Mouse (Mus musculus): Measurements from ENCODE around the gene Pde6d.

The Pde6d gene

DNA sequence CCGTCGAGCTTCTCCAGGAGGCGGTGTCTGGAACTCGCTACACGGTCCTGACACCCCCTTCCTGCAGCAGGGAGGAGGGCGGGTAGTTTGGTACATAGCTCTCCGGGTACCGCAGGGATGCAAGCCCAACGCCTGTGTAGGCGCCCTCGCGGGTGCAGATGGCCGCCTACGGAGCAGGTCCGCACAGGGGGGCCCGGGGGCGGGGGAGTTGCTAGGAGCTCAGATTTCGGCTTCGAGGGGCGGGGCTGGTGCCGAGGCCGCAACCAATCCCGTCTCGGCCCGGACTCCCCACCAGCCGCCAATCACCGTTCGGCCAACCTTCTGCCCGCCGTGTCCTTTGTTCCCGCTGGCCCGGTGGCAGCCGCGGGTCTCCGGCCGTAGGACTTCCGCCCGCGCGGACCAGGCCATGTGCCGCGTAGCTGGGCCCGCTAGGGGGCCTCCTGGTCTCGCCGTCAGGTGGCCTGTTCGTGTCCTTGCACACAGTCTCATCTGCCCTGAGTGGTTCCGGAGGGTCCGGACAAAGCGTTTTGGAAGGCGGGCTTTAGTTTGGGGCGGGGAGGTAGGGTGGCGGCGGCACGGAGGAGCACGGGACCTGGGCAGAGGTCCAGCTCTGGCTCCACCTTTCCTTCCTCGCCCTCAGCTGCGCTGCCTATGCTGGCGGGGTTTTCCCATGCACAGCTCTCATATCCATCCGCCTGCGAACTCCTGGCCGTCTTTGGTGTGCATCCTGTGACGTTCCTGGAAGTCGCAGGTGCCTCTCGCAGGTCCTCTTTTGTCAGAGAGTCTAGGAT, 78.3 kb downstream of the Pde6d start:
- no peak for DNase-seq (ENCODE audit: low read depth, low spot score)

DNA sequence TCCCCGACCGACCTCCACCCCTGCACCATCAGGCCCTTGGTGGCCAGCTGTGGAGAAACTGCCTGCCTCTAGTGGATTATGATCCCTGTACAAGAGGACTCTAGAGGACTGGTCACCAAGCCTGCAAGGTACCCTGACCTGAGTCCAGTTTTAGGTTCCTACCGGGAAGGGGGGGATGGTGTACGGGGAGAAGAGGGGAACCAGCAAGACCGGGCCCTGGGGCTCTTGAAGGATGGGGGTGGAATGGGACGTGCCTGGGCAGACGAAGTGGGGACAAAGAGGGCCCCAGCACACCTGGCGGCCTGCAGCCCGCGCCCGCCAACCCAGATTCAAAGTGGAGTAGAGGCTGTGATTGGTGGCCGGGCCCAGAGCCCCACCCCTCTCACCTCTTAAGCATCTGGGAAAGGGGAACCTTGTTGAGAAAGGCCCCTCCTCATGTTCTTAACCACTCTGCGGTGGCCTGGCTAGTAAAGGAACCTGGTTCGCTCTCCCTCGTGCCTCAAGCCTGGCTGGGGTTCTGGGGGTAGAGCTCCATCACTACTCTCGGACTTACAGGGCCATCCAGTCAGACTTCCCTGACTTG, 79.2 kb downstream of the Pde6d start:
- no peak for DNase-seq (ENCODE audit: low read depth, low spot score)

DNA sequence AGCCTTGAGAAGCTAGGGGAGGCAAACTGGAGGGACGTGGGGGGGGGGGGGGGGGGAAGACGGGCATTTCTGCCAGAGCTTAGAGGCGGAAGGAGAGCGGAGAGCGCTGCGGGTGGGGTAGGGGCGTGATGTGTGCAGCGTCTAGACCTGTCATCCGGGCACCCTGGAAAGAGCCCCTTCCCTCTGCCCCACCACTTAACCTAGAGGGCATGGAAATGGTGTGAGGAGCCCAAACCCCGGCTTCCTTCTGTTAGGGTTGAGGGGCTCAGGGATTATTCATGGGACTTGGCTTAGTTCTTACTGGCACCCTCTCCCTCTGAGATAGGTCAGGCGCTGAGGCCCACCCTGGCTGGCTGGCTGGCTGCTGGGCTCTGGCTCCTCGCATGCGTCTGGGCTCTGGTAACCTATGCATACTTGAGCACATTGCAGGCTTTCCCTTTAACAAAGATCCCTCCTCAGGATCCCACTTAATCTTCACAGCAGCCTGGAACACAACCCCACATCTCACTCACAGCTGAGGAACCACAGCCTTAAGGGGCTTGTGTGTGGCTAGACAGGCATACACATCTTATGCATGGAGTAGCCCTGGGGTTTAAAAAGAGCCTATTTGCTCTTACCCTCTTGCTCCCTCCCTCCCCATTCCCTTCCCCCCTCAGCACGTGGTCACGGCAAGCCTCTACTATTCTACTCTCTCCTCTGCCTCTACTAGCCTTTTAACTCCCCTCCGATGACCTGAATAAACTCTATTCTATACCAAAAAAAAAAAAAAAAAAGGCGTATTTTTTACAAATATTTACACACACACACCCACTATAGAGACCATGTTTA, 80.0 kb downstream of the Pde6d start:
- no peak for DNase-seq (ENCODE audit: low read depth, low spot score)

DNA sequence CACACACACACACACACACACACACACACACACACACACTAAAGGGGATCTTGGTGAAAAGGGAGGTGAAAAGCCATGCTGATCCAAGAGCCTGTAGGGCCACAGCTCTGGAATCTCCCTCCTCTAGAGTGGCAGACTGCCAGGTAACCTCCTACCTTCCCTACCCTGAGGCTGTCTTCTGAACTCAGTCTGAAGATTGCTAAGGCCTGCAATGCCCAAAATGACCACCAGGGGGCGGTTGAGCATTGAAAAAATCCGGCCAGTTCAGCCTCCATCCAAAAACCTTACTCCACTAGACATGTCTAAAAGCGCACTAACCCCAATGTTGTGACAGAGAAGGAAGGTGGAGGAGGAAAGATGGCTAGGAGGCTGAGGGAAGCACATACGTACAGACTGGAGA, 80.9 kb downstream of the Pde6d start:
- peak; percentile 80 for DNase-seq (ENCODE audit: low read depth, low spot score)

DNA sequence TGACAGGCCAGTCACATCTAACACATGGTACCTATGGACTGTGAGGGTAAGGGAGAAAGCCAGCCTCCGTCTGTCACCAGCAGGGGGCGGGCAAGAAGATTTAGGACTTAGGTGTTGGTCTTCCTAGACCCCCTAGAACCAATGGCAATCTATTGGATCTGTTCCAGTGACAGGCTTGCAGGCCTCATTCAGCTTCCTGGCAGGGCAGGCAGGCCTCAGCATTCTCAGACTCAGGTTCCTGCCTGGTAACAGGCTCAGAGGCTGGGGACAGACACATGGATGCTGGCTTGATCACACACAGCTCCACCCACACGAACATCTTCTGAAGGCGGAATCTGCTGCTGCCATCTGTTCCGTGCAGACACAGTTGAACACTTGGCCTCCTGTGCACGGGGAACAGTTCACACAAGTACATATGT, 81.3 kb downstream of the Pde6d start:
- no peak for DNase-seq (ENCODE audit: low read depth, low spot score)

DNA sequence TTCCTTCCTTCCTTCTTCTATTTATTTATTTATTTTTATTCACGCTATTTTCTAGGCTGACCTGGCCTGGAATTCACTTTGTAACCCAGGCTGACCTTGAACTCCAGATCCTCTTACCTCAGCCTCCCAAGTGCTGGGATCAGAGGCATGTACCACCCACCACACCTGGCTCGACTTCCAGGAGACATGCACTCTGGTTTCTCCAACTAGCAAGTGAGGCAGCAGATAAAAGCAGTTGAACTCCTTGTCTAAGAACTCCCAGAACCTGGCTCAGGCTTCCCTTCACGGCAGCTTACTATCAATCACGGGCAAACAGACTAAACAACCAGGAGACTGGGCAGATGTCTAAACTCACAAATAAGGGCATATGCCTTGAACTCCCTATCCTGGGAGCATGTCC, 81.7 kb downstream of the Pde6d start:
- DNase-seq (ENCODE audit: low read depth, low spot score): no peak

DNA sequence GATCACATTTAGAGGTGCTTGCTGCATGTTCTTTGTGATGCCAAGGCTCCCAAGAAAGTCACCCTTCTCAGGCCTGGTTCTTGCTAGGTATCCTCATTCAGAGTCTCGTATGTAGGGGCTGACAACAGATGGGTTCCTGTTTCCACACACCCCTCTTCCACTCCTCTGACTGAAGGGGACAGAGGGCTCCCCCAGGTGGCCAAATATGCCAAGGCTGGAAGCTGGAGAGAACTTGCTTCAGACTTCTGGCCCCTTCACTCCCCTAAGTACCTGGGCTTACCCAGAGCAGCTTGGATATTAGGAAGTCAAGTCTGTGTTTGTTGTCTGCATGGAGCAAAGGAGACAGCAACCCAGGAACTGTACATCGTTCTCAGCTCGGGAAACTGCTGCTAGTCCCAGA, 82.5 kb downstream of the Pde6d start:
- no peak for DNase-seq (ENCODE audit: low read depth, low spot score)

DNA sequence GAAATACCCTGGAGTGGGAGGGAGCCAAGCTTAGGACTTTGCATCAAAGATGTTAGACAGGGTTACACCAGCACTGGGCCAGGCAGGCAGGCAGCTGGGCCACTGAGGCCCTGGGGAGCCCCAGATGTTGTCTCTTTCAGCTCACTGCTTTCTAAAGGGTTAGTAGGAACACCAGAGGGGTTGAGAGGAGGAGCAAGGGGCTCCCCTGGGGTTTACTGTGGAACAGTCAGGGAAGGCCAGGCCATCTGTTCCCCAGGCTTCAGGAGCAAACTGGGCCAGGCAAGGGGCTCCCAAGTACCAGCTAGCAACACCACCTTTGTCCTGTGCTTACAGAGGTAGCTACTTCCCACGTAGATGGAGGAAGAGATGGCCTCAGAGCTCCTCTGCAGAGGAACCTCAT, 83.8 kb downstream of the Pde6d start:
- no peak for DNase-seq (ENCODE audit: low read depth, low spot score)

DNA sequence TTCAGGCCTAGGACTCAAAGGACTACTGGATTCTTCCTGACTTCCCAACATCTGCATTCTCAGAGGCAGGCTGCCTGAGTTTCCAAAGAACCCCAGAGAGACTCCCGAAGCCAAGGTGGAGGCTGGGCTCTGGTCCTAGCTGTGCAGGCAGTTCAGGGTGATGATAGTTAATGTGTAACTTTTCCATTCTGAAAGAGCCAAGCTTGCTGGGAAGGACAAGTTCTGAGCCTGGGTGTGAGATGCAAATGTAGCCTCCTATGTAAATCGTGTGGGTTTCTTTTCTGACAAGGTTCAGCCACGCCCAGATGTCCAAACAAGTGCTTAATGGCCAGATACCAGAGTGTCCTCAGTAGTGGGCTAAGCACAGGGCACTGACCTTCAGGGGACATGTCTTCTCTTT, 84.4 kb downstream of the Pde6d start:
- no peak for DNase-seq (ENCODE audit: low read depth, low spot score)

DNA sequence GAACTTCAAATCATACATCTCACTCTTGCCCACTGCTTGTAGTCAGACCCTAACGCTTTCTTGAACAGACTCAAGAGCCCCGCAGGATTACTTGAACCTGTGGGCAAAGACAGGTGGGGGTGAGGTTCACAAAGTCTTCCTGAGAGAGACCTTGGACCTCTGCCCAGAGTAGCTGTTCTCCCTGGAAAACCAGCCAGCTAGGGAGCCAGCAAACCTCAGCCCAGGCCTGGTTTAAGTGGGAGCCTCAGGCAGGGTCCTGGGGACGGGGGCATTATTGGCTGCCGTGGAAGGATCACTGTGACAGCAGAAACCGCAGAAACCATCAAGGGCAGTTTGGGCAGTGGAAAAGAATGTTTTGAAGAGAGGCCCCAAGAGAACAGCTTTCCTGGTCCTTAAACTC, 85.1 kb downstream of the Pde6d start:
- DNase-seq (ENCODE audit: low read depth, low spot score): no peak

DNA sequence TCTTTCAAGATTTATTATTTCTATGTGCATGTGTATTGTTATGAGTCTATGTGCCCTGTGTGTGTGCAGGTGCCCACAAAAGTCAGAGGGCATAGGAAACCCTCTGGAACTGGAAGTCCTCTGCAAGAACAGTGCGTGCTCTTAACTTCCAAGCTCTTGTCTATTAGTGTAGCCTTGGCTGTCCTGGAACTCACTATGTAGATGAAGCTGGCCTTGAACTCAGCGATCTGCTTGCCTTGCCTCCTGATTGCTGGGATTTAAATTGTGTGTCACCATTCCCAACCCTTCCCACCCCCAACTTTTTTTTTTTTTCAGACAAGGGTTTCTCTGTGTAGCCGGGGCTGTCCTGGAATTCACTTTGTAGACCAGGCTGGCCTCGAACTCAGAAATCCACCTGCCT, 86.1 kb downstream of the Pde6d start:
- DNase-seq (ENCODE audit: low read depth, low spot score): no peak

DNA sequence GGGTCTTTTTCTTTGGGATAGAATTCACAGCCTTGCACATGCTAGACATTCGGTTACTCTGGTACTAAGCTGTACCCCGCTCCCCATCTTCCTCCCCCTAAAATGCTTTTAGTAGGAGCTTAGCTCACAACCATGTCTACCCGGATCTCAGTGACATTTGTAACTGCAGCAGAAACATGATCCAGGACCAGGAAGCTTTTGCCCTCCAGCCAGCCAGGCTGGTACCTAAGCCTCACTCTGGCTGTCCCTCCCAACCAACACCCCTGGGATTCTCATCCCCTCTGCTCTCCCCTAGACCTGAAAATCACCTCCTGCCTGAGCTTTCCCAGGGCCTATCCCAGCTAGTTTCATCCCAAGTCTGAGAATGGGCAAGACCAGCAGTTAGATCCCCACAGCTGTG, 88.6 kb downstream of the Pde6d start:
- no peak for DNase-seq (ENCODE audit: low read depth, low spot score)

Data from retina, adult 2 months (tissue).